Mouse (Mus musculus) left cerebral cortex, postnatal 10 days (tissue): ENCODE results near the gene Hivep3. TPM values are rescaled to one million over a fixed set of nuclear protein-coding genes. Genes with fewer than 3 reads are reported as not detected.

Experiments
- DNase-seq, 2 experiments: peaks; one replicate each; pipeline ENCODE4 v3.0.0; 2021 to 2022; ENCODE audit warnings: low spot score in 2 of 2, mixed read lengths in 1 of 2; ENCODE audit errors: extremely low spot score in 1 of 2
- intact Hi-C: fragments of 180-260 bp; cut with DNase I; formaldehyde crosslinking; loops from one replicate; pipeline ENCODE4 v1.15.1; 2025
- total RNA-seq, 2 experiments: library from RNA; stranded (reverse); gene quantifications; 2 replicates each; pipeline ENCODE4 v1.2.3; 2021

Hivep3 gene
- total RNA-seq, 2 experiments from 2014 or later, result 71.9 to 74.3 TPM

GRCm38 (mm10) chr4:119977817-119978491, 244.4 kb downstream of the Hivep3 start:
- no peak for DNase-seq
- intact Hi-C loops, result no loop called here

GRCm38 (mm10) chr4:119979238-119979829, 245.8 kb downstream of the Hivep3 start:
- no peak for DNase-seq
- intact Hi-C loops, result no loop called here

- intact Hi-C loops, result loop anchor here (5.0 kb wide), 1 partner anchor 52 kb away; no protein-coding TSS in a partner anchor
Measured at GRCm38 (mm10) chr4:119979918-119980317, 246.3 kb downstream of the Hivep3 start.

GRCm38 (mm10) chr4:119981047-119981720, 247.6 kb downstream of the Hivep3 start:
- no peak for DNase-seq
- intact Hi-C loops, result loop anchor here (5.0 kb wide), 1 partner anchor 51 kb away; no protein-coding TSS in a partner anchor

More at GRCm38 (mm10) chr4:119979918-119980317, 246.3 kb downstream of the Hivep3 start:
- no peak for DNase-seq

- no peak for DNase-seq
- intact Hi-C loops, result no loop called here
Measured at GRCm38 (mm10) chr4:119986065-119986464, 252.5 kb downstream of the Hivep3 start.

GRCm38 (mm10) chr4:119986580-119987291, 253.2 kb downstream of the Hivep3 start:
- peak; percentile 52 to 54 for DNase-seq
- intact Hi-C loops, result no loop called here

- intact Hi-C loops, result no loop called here
Measured at GRCm38 (mm10) chr4:119987376-119988087, 253.9 kb downstream of the Hivep3 start.

GRCm38 (mm10) chr4:119989031-119989693, 255.6 kb downstream of the Hivep3 start:
- no peak for DNase-seq
- intact Hi-C loops, result no loop called here

More at GRCm38 (mm10) chr4:119987376-119988087, 253.9 kb downstream of the Hivep3 start:
- DNase-seq, result no peak

GRCm38 (mm10) chr4:119990346-119990745, 256.8 kb downstream of the Hivep3 start:
- intact Hi-C loops, result no loop called here
- DNase-seq, result no peak

- no peak for DNase-seq
- intact Hi-C loops, result no loop called here
Measured at GRCm38 (mm10) chr4:119990841-119991240, 257.3 kb downstream of the Hivep3 start.

- intact Hi-C loops, result no loop called here
- no peak for DNase-seq
Measured at GRCm38 (mm10) chr4:119991758-119992157, 258.2 kb downstream of the Hivep3 start.

- intact Hi-C loops, result no loop called here
- no peak for DNase-seq
Measured at GRCm38 (mm10) chr4:119996377-119996776, 262.8 kb downstream of the Hivep3 start.

- DNase-seq, result no peak
Measured at GRCm38 (mm10) chr4:119997351-119997750, 263.8 kb downstream of the Hivep3 start.

GRCm38 (mm10) chr4:119998911-119999310, 265.3 kb downstream of the Hivep3 start:
- intact Hi-C loops, result no loop called here
- DNase-seq, result no peak

More at GRCm38 (mm10) chr4:119997351-119997750, 263.8 kb downstream of the Hivep3 start:
- intact Hi-C loops, result no loop called here

GRCm38 (mm10) chr4:120000881-120001280, 267.3 kb downstream of the Hivep3 start:
- DNase-seq, result no peak
- intact Hi-C loops, result no loop called here

GRCm38 (mm10) chr4:120003006-120003405, 269.4 kb downstream of the Hivep3 start:
- intact Hi-C loops, result no loop called here
- no peak for DNase-seq

GRCm38 (mm10) chr4:120006046-120006445, 272.5 kb downstream of the Hivep3 start:
- no peak for DNase-seq
- intact Hi-C loops, result no loop called here

- DNase-seq, result no peak
- intact Hi-C loops, result no loop called here
Measured at GRCm38 (mm10) chr4:120007889-120008288, 274.3 kb downstream of the Hivep3 start.
